Mouse (Mus musculus): ENCODE results near the gene Ccdc12. TPM values are rescaled to one million over a fixed set of nuclear protein-coding genes. Genes with fewer than 3 reads are reported as not detected.
A peak's percentile ranks its signal among the peaks of the same experiment; 100 is the strongest.

The Ccdc12 gene
- polyA plus RNA-seq, 1 experiment from 2014 or later: 152 TPM

DNA sequence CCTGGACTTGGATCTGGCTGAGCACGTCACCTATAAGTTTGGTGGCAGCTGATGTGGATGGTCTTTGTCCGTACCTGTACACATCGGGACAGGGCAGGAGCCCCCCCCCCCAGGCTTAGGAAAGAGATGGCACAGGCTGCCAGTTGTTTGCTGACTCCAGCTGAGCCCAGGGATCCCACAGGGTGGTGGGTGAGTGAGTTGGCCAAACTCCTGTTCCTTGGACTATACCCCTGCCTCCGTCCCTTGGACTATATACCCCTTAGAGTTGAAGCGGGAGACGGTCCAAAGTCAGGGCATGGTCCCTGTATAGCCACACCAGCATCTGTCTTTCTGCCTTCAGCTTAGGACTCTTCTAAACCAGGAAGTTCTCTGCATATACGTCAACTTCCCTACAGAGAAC lies 83.7 kb downstream of the Ccdc12 start:
- 91% methylated on average over 7 of the region's 7 CpGs for WGBS
- Histone ChIP-seq H3K4me3 (no peak overlapping the region), H3K4me1 (peaks cover 24% of the 10 kb centered on the region), H3K9me3 (replicated peaks) (no peaks in the 10 kb centered on the region), H3K9ac (no peak overlapping the region), H3K27me3 (peaks cover 58% of the 10 kb centered on the region), H3K36me3 (ENCODE audit: poor library complexity, severe bottlenecking) (no peaks in the 10 kb centered on the region), H3K4me2 (no peak overlapping the region), H3K27ac (no peak overlapping the region)
- ATAC-seq: no peak

DNA sequence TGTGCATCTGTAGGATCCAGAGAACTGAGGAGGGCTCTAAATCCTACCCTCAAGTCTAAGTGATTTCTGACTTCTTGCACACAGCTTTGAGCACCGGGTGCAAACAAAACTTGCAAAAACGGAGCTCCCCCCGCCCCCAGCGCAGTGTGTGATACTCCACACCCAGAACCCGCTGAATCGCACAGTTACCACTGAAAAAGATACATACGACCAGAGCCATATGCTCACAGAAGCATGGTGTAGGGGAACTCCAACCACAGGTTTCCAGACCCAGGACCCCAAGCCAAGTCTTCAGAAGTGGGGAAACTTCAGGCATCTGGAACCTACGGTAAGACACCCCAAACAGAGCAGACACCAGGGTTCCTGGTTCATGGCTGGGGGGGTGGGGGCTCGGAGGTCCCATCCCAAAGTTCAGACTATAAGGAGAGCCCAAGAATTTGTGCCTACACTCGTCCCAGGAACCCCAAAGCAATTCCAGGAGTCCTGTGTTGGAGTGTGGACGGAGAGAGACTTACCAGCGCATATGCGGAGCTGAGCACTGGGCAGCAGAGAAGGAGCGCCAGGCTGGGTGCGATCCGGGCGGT lies 85.5 kb downstream of the Ccdc12 start, which contains the start of gene Myl3:
Gene Myl3, plus strand, starts transcription at position 151 of the 584 bp plus-strand sequence.
- peak within 1 kb of the TSS; percentile 96 for H3K4me2 ChIP-seq
- peaks cover 24% of the 10 kb centered on the region for H3K4me1 ChIP-seq
- WGBS: 4% methylated on average over 14 of the region's 17 CpGs
- H3K27ac ChIP-seq: no peak within 1 kb of the TSS
- peak within 1 kb of the TSS; percentile 75 for H3K9ac ChIP-seq
- no peak; the same call in 1 of the 2 replicates for ATAC-seq
- H3K9me3 ChIP-seq (replicated peaks): no peaks in the 10 kb centered on the region
- peak within 1 kb of the TSS; percentile 62 for H3K4me3 ChIP-seq
- H3K36me3 ChIP-seq (ENCODE audit: poor library complexity, severe bottlenecking): no peaks in the 10 kb centered on the region
- H3K27me3 ChIP-seq: peaks cover 61% of the 10 kb centered on the region

DNA sequence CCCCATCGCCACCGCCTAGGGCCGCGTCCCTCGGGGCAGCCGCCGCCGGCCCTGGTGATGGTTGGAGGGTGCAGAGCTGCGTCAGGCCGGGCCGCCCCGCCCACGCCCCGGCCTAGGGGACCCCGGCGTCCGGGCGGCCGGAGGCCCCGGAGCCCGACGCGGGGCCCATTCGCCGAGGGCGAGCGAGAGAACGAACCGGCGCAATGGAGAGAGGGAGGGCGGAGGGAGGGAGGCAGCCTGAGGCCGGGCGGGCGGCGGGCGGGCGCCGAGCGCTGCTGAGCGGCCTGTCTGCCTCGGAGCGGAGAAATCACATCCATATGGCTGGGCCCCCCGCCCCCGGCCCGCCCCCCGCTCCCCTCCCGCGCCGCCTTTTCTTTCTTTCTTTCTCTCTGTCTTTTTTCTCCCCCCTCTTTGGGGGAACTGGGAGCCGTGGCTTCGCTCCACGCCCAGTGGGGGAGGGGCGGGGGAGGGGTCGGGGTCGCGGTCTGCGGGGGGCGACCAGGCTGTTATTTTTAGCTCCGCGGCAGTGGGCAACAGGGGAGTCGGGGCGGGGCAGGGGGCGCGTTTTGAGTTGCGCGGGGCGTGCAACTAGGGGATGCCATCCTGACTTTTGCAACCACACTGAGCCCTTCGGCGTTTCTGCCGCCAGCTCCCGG lies 86.1 kb downstream of the Ccdc12 start:
- H3K36me3 ChIP-seq (ENCODE audit: poor library complexity, severe bottlenecking): no peaks in the 10 kb centered on the region
- H3K27ac ChIP-seq: no peak overlapping the region
- peak; percentile 77 for ATAC-seq
- peak overlapping the region; percentile 62 for H3K4me3 ChIP-seq
- 0% methylated on average over 53 of the region's 71 CpGs for WGBS
- peaks cover 61% of the 10 kb centered on the region for H3K27me3 ChIP-seq
- H3K9ac ChIP-seq: peak overlapping the region; percentile 75
- no peaks in the 10 kb centered on the region for H3K9me3 ChIP-seq (replicated peaks)
- H3K4me2 ChIP-seq: peak overlapping the region; percentile 96
- peaks cover 24% of the 10 kb centered on the region for H3K4me1 ChIP-seq

DNA sequence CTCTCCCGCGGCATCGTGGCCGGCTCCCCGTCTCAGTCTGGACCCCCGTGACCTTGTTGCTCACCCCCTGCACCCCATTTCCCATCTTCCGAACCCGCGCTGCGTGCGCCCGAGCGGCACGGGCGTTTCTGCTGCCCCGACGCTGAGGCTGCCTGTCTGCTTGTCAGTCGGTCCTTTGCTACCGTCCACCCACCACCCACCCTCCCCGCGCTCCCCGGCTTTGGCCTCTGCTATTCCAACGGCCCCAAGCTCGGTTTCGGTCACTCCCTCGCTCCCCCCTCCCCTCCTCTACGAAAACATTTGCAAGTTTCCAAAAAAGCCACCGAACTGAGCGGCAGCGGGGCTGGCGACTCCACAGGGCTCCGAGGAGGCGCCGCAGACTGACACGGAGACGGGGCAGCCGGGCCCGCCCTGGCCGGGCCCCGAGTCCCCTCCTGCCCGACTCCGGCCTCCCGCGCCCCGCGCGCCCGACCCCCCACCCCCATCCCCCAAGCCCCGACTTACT lies 86.7 kb downstream of the Ccdc12 start:
- Histone ChIP-seq H3K27me3 (peaks cover 61% of the 10 kb centered on the region), H3K9ac (peak overlapping the region; percentile 75), H3K4me1 (peaks cover 24% of the 10 kb centered on the region), H3K27ac (no peak overlapping the region), H3K4me2 (peak overlapping the region; percentile 96), H3K36me3 (ENCODE audit: poor library complexity, severe bottlenecking) (no peaks in the 10 kb centered on the region), H3K4me3 (peak overlapping the region; percentile 62), H3K9me3 (replicated peaks) (no peaks in the 10 kb centered on the region)
- ATAC-seq: peak; percentile 53; the same call in 1 of the 2 replicates
- WGBS: under 1% methylated on average over 47 of the region's 49 CpGs

DNA sequence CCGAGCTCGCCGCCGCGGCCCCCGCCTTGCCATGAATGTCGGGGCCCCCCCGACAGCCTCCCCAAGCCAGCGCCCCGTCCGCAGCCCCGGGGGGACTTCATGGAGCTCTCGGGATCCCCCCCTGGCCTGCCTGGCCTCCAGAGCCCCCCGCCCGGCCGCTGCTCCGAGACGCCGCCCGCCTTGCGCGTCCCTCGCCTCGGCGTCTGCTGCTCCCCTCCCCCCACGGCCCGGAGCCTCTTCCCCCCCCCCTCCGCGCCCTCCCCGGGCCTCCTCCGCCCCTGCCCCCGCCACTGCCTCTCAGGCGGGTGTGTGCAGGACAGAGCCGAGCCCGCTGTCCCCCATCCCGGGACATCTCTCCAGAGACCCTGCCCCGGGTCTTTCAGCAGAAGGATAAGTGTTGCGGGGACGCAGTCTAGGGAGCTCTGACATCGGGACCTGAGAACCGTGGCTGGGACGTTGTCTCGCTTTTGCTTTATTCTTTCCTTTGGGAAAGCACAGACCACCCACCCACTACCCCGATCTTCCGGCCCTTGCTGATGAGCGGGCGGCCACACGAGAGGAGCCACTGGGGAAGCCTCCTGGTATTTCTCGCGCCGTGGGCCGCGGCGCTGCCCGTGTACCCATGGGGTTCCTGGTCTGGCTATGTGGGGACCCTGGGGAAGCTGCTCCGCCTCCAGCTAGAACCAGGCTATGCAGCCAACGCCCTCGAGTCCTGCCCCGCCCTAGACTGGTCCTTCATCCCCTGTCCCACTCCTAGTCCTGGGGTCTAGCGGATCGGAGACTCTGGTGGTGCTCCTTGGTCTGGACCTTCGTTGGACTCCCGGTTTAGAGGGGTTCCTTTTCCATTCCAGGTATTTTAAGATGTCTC lies 87.4 kb downstream of the Ccdc12 start:
- Histone ChIP-seq H3K9me3 (replicated peaks) (no peaks in the 10 kb centered on the region), H3K4me3 (peak overlapping the region; percentile 62), H3K27me3 (peaks cover 63% of the 10 kb centered on the region), H3K4me1 (peaks cover 24% of the 10 kb centered on the region), H3K36me3 (ENCODE audit: poor library complexity, severe bottlenecking) (no peaks in the 10 kb centered on the region), H3K27ac (no peak overlapping the region), H3K4me2 (peak overlapping the region; percentile 96), H3K9ac (peak overlapping the region; percentile 75)
- 0 out of 2 replicates have a peak, but pooled peaks have one; percentile 15 for ATAC-seq
- 4% methylated on average over 48 of the region's 63 CpGs for WGBS

DNA sequence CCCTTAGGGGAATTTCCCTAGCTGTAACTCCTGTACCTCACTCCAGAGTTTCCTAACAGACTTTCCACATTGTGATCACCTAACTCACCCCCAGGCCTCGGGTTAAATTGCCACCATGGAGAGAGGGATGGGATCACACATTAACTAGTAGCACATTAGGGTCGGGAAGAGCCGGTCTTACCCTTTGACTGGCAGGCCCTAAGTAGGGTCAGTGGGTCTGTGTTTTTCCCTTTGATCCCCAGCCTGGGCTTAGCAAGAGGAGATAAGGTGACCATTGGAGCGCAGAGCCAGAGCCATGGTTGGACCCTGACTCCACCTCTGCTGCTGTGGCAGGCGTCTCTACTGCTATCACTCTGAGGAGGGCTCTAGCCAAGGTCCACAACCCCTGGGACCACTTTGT lies 89.4 kb downstream of the Ccdc12 start:
- peaks cover 24% of the 10 kb centered on the region for H3K4me1 ChIP-seq
- 9% methylated on average over 5 of the region's 5 CpGs for WGBS
- H3K4me2 ChIP-seq: no peak overlapping the region
- H3K9ac ChIP-seq: no peak overlapping the region
- H3K9me3 ChIP-seq (replicated peaks): no peaks in the 10 kb centered on the region
- peaks cover 57% of the 10 kb centered on the region for H3K27me3 ChIP-seq
- H3K4me3 ChIP-seq: no peak overlapping the region
- H3K27ac ChIP-seq: no peak overlapping the region
- no peaks in the 10 kb centered on the region for H3K36me3 ChIP-seq (ENCODE audit: poor library complexity, severe bottlenecking)
- no peak for ATAC-seq

DNA sequence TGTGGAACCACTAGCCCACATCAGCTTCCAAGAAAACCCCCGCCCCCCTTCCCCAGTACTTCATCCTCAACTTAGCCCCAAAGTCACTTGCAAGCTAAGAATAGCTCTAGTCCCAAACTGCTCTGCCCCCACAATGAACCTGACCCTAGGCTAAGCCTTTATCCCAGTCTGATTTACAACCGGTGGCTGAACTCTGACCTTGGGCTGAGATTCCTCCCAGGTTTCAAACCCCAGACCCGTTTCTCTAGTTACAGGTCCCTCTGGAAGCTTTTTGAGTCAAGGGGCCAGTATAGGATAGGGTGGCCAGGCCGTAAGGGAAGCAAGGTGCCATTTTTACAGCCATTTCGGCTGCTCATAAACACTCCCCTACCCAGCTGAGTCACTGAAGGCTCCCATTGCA lies 89.9 kb downstream of the Ccdc12 start:
- Histone ChIP-seq H3K4me2 (no peak overlapping the region), H3K9ac (no peak overlapping the region), H3K27ac (no peak overlapping the region), H3K4me3 (no peak overlapping the region), H3K4me1 (peaks cover 24% of the 10 kb centered on the region), H3K9me3 (replicated peaks) (no peaks in the 10 kb centered on the region), H3K36me3 (ENCODE audit: poor library complexity, severe bottlenecking) (no peaks in the 10 kb centered on the region), H3K27me3 (peaks cover 53% of the 10 kb centered on the region)
- ATAC-seq: no peak
- 42% methylated on average over 5 of the region's 5 CpGs for WGBS

DNA sequence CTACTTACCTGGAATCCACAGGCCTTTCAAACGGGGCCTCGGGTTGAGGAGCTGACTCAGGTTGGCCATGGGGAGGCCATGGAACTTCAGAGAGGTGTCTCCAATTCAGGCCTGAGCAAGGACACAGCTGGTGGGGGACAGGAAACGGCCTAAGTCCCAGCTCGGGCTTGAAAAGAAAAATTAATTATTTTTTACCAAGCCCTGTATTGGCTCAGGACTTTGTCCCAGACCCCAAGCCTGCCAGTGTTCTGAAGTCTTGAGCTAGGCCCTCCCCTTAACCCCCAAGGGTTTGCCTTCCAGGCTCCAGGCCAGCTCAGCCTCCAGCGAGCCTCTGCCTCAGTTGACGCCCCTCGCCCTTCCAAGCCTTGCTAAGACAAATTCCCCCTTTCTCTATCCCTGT lies 90.7 kb downstream of the Ccdc12 start, which contains the start of gene Pth1r:
Gene Pth1r, minus strand, starts transcription at position 185 of the 400 bp plus-strand sequence.
- H3K9ac ChIP-seq: no peak within 1 kb of the TSS
- no peak for ATAC-seq
- H3K36me3 ChIP-seq (ENCODE audit: poor library complexity, severe bottlenecking): no peaks in the 10 kb centered on the region
- no peak within 1 kb of the TSS for H3K4me2 ChIP-seq
- peaks cover 17% of the 10 kb centered on the region for H3K4me1 ChIP-seq
- H3K4me3 ChIP-seq: no peak within 1 kb of the TSS
- H3K27me3 ChIP-seq: peaks cover 45% of the 10 kb centered on the region
- 61% methylated on average over 7 of the region's 7 CpGs for WGBS
- no peak within 1 kb of the TSS for H3K27ac ChIP-seq
- no peaks in the 10 kb centered on the region for H3K9me3 ChIP-seq (replicated peaks)

DNA sequence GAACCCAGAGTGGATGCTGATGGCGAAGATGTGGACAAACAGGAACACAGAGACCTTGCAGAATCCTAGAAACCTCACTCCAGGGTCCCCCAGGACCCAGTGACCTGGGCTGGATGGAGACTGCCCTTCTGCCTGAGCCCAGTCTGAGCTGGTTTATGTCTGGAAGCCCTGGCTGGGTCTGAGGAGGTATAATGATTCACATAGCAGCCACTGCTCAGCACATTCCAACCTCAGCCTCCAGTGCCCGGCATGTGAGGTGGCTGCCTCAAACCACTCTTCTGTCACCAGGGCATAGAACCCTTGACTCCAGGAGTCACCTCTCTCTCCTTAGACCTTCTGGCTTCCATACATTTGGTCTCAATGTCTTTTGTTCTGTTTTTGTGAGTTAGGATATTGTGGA lies 92.1 kb downstream of the Ccdc12 start:
- Histone ChIP-seq H3K27ac (no peak overlapping the region), H3K36me3 (ENCODE audit: poor library complexity, severe bottlenecking) (no peaks in the 10 kb centered on the region), H3K4me1 (0 out of 2 replicates have a peak, but pooled peaks cover 5% of the 10 kb centered on the region), H3K27me3 (peaks cover 36% of the 10 kb centered on the region), H3K4me2 (no peak overlapping the region), H3K9ac (no peak overlapping the region), H3K9me3 (replicated peaks) (no peaks in the 10 kb centered on the region), H3K4me3 (no peak overlapping the region)
- 79% methylated on average over 2 of the region's 2 CpGs for WGBS
- no peak for ATAC-seq

DNA sequence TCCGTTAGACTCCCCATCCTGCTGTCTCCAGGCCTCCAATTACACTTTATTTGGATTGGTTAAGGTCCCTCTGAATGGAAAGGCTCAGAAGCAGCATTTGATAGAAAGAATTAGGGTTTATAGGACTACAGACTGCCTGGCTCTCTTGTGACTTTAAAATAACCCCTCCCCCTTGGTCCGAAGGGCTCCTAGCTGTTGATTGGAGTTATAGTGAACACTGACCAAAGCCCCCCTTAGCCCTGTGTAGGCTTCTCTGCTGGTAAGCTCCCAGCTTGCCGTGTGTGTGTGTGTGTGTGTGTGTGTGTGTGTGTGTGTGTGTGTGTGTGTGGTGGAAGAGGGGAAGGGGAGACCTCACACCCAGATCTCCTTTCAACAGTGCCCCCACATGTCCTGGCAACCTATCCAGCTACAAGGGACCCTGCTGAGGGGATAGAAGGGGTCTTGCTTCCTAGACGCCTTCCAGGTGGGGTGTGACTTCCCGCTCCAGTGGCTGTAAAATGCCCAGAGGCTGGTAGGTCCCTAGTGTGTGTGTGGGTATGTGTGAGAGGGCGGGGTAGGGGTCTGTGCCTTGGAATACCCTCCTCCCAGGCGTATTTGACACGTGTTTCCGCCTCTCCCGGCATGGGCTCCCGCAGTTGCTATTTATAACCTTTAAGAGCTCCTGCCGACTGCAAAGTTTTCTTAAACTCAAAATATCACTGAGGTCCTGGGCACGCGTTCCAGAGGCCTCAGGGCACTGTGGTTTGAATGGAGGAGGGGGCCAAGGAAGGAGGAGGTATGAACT lies 94.3 kb downstream of the Ccdc12 start:
- 60% methylated on average over 13 of the region's 14 CpGs for WGBS
- Histone ChIP-seq H3K4me3 (no peak overlapping the region), H3K4me1 (no peaks in the 10 kb centered on the region), H3K36me3 (ENCODE audit: poor library complexity, severe bottlenecking) (no peaks in the 10 kb centered on the region), H3K27ac (no peak overlapping the region), H3K9ac (no peak overlapping the region), H3K9me3 (replicated peaks) (no peaks in the 10 kb centered on the region), H3K4me2 (no peak overlapping the region), H3K27me3 (peaks cover 15% of the 10 kb centered on the region)
- ATAC-seq: no peak

DNA sequence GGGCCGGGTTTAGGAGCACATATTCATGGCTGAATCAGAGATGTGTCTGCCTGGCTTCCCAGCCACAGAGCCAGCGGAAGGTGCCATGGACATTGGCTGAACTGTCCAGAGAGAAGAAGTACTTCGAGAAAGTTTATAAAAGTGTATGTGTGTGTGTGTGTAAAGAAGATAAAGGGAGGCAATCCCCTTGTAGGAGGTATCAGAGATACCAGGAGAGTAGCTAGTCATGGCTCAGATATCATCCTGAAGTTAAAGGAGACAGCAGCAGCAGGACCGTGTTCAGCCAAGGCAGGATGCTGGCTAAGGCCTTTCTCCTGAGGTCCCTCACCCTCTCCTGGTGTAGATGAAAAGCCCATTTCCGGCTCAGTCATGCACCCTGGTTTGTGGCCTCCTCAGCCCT lies 95.1 kb downstream of the Ccdc12 start:
- no peak for ATAC-seq
- Histone ChIP-seq H3K4me2 (no peak overlapping the region), H3K9ac (no peak overlapping the region), H3K9me3 (replicated peaks) (no peaks in the 10 kb centered on the region), H3K4me1 (no peaks in the 10 kb centered on the region), H3K27me3 (peaks cover 7% of the 10 kb centered on the region), H3K36me3 (ENCODE audit: poor library complexity, severe bottlenecking) (no peaks in the 10 kb centered on the region), H3K4me3 (no peak overlapping the region), H3K27ac (no peak overlapping the region)
- 83% methylated on average over 5 of the region's 5 CpGs for WGBS

Measured in forebrain, embryonic 13.5 days (tissue).